Mouse (Mus musculus) kidney, adult 2 months (tissue): ENCODE measurements at regions not wholly inside any gene's neighbourhood (a gene's known extent, or its start where the extent isn't known, plus 50 kb on each side); places are given as distances from the start of the nearest gene placed in this dataset.

Experiments
- DNase-seq: peaks from one replicate; pipeline ENCODE4 v3.0.0; 2021
- H3K27ac ChIP-seq: fragments of 200-500 bp; 2 replicates; pipeline ENCODE4 v1.5.1; 2012; ENCODE audit warnings: low read depth, low read length, control low read depth, inconsistent platforms; ENCODE audit not compliant: insufficient read depth
- H3K27me3 ChIP-seq: fragments of 200-500 bp; replicated peaks from 2 replicates; pipeline ENCODE4 v1.6.1; 2012; ENCODE audit warnings: mild to moderate bottlenecking, moderate library complexity, low read length, inconsistent platforms; ENCODE audit not compliant: control insufficient read depth, insufficient read depth
- H3K36me3 ChIP-seq: fragments of 200-500 bp; 2 replicates; pipeline ENCODE4 v1.6.1; 2012; ENCODE audit warnings: mild to moderate bottlenecking, moderate library complexity, low read length, inconsistent platforms; ENCODE audit not compliant: control insufficient read depth, insufficient read depth
- H3K4me1 ChIP-seq: fragments of 200-500 bp; 2 replicates; pipeline ENCODE4 v1.6.1; 2011; ENCODE audit warnings: low read length; ENCODE audit not compliant: control insufficient read depth, insufficient read depth
- H3K4me3 ChIP-seq: fragments of 200-500 bp; 2 replicates; pipeline ENCODE4 v1.5.1; 2011; ENCODE audit warnings: mild to moderate bottlenecking, low read depth, low read length, control low read depth; ENCODE audit not compliant: insufficient read depth
- CTCF ChIP-seq: fragments of 200-500 bp; conservative IDR thresholded peaks from 2 replicates; pipeline ENCODE4 v1.5.1; 2011; ENCODE audit warnings: low read depth, mild to moderate bottlenecking, control low read depth, low read length, moderate library complexity, mixed read lengths; ENCODE audit not compliant: insufficient read depth, insufficient read length
- POLR2A ChIP-seq: fragments of 200-500 bp; IDR thresholded peaks from one replicate; pipeline ENCODE4 v1.6.1; 2011; ENCODE audit warnings: low read depth, low read length, control low read depth
- WGBS: fragments of 180-500 bp; shearing (Covaris S2); methylation state at CpG from one replicate; pipeline ENCODE4 v1.1.7; 2018; 5-methylcytosine and 5-hydroxymethylcytosine counted together

- TF ChIP-seq POLR2A (no peak), CTCF (no peak)
- peak; percentile 22 for DNase-seq
- no peaks in the 10 kb centered on the region for H3K27me3 ChIP-seq
- no peaks in the 10 kb centered on the region for H3K36me3 ChIP-seq
- WGBS: 51% methylated on average over 12 of the region's 12 CpGs
- H3K4me3 ChIP-seq: no peak overlapping the region
- 0 out of 2 replicates have a peak, but pooled peaks cover 3% of the 10 kb centered on the region for H3K4me1 ChIP-seq
- peak overlapping the region; percentile 37; the same call in 1 of the 2 replicates for H3K27ac ChIP-seq
Measured at GRCm38 (mm10) chr13:94646781-94647555, 141.7 kb upstream of the Tbca start.

- no peak overlapping the region for H3K27ac ChIP-seq
- no peak for DNase-seq
- H3K27me3 ChIP-seq: no peaks in the 10 kb centered on the region
- 54% methylated on average over 5 of the region's 5 CpGs for WGBS
- no peak for TF ChIP-seq CTCF
- TF ChIP-seq POLR2A: no peak
- 0 out of 2 replicates have a peak, but pooled peaks cover 3% of the 10 kb centered on the region for H3K4me1 ChIP-seq
- no peak overlapping the region for H3K4me3 ChIP-seq
- H3K36me3 ChIP-seq: no peaks in the 10 kb centered on the region
Measured at GRCm38 (mm10) chr13:94647566-94647965, 141.1 kb upstream of the Tbca start.

- WGBS: 83% methylated on average over 7 of the region's 7 CpGs
- DNase-seq: no peak
- no peaks in the 10 kb centered on the region for H3K36me3 ChIP-seq
- H3K27me3 ChIP-seq: no peaks in the 10 kb centered on the region
- H3K27ac ChIP-seq: no peak overlapping the region
- no peak for TF ChIP-seq POLR2A
- TF ChIP-seq CTCF: no peak
- H3K4me3 ChIP-seq: no peak overlapping the region
- H3K4me1 ChIP-seq: no peaks in the 10 kb centered on the region
Measured at GRCm38 (mm10) chr13:94650951-94651350, 137.8 kb upstream of the Tbca start.

DNA sequence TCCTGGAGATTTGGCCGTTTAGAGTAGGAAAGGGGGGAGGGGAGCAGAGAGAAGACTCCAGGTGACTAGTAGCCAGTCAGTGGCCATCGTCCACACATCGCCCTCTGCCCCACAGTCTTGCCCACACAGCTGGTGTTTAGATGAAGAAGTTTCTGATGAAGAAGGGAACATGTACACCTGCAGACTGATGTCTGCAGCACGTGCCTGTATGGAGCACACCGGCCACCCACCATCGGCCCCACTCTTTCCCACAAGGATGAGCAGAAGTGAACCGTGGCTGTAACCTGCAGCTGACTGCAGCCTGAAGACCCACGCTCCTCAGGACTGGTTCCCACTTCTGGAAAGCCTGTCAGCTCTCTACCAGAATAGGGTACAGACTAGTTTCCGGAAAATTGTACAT is 121.1 kb upstream of the Tbca start:
- Histone ChIP-seq H3K27me3 (no peaks in the 10 kb centered on the region; the same call in 1 of the 2 replicates), H3K4me1 (no peaks in the 10 kb centered on the region), H3K4me3 (no peak overlapping the region), H3K27ac (no peak overlapping the region), H3K36me3 (no peaks in the 10 kb centered on the region)
- TF ChIP-seq CTCF: no peak
- no peak for TF ChIP-seq POLR2A
- WGBS: 73% methylated on average over 9 of the region's 9 CpGs
- no peak for DNase-seq

GRCm38 (mm10) chr13:94668276-94668675 is 120.4 kb upstream of the Tbca start:
- TF ChIP-seq POLR2A (no peak), CTCF (no peak)
- Histone ChIP-seq H3K4me1 (no peaks in the 10 kb centered on the region), H3K4me3 (no peak overlapping the region), H3K27me3 (no peaks in the 10 kb centered on the region; the same call in 1 of the 2 replicates), H3K27ac (no peak overlapping the region), H3K36me3 (no peaks in the 10 kb centered on the region)
- DNase-seq: no peak
- WGBS: 76% methylated on average over 5 of the region's 5 CpGs

DNA sequence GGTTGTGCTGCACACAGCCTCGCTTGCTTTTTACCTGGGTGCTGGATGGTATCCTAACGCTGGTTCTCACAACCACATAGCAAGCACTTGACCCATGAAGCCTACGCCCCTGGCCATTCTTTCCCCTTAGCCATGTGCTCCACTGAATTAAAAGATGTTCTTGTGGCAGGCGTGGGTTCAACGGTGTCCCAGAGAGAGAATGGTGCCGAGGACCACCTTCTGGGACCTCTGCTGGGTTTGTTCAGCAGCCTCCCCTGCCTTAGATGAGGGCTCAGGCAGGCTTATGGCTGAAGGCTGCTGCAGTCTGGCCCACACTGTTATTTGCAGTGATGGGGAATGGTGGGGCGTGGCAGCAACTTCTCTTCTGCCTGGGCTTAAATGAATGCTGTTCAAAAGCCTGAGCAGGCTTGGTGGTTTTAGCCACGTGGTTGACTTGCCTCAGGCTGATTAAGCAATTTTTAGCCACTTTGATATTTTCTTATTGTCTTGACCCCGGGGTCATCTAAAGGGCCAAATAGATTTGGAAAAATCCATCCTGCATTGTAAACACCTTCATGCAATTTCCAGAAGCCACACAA is 119.5 kb upstream of the Tbca start:
- H3K36me3 ChIP-seq: no peaks in the 10 kb centered on the region
- no peak overlapping the region for H3K27ac ChIP-seq
- WGBS: 78% methylated on average over 9 of the region's 9 CpGs
- TF ChIP-seq POLR2A (no peak), CTCF (no peak)
- H3K27me3 ChIP-seq: no peaks in the 10 kb centered on the region; the same call in 1 of the 2 replicates
- no peaks in the 10 kb centered on the region for H3K4me1 ChIP-seq
- H3K4me3 ChIP-seq: no peak overlapping the region
- DNase-seq: no peak

DNA sequence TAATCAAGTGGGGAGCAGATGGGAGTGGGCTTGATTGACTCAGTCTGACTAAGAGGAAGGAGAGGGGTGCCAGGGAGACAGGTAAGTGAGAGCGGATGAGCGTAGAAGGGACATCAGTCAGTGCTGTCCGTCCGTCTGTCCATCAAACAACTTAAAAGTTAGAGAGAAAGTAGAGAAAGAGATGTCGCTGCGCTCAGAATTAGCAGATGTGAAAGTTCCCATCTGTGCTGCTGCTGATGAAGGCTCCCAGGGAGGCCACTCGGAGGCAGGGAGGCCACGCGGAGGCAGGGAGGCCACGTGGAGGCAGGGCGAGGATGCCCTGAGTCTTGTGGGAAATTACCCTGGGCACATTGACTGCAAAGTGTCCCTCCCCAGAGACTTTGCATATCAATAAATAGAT is 118.4 kb upstream of the Tbca start:
- Histone ChIP-seq H3K27me3 (no peaks in the 10 kb centered on the region; the same call in 1 of the 2 replicates), H3K36me3 (no peaks in the 10 kb centered on the region), H3K4me1 (no peaks in the 10 kb centered on the region), H3K4me3 (no peak overlapping the region), H3K27ac (no peak overlapping the region)
- 90% methylated on average over 11 of the region's 11 CpGs for WGBS
- TF ChIP-seq CTCF: no peak
- TF ChIP-seq POLR2A: no peak
- DNase-seq: no peak
